Mouse (Mus musculus) CD4-positive, CD25-positive, alpha-beta regulatory T cell, adult 2 months (primary cell): Measurements from ENCODE around the gene Abraxas1.

ENCODE experiments used
- DNase-seq: peaks from one replicate; pipeline ENCODE4 v3.0.0-alpha.2; 2012; ENCODE audit warnings: low read depth, low spot score

Abraxas1 gene

DNA sequence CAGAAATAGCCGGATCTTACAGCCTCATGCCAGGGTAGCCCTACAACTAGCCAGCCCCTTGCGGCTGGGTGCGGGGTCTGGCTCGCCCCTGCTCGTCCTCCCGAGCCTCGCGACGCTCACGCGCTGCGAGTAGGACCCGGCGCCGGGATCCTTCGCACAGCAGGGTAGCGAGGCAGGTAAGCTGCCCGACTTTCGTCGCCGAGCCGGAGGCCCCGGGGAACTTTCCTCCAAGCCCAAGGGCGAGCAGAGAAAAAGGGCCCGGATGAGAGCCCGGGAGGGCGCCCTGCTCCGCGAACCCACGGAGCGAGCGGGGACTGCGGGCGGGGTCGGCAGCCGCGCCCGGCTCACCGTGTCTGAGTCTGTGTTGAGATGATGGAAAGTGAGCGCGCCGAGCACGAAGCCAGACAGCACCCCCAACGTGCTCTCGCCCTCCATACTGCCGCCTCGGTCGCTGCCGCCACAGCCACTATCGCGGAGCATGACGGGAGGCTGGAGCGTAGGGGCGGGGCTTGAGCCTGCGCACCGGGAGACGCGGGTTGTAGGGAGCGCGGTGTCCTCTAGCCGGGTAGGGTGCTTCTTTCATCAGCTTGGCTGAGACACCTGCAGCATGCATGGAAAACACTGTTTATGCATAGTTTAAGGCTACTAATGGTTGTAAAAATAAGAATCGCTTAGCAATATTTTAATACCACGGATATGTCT, at the start of gene Abraxas1:
Abraxas1 (minus strand) TSS at position 483 of the 702 bp plus-strand sequence.
- DNase-seq = peak; percentile 92

DNA sequence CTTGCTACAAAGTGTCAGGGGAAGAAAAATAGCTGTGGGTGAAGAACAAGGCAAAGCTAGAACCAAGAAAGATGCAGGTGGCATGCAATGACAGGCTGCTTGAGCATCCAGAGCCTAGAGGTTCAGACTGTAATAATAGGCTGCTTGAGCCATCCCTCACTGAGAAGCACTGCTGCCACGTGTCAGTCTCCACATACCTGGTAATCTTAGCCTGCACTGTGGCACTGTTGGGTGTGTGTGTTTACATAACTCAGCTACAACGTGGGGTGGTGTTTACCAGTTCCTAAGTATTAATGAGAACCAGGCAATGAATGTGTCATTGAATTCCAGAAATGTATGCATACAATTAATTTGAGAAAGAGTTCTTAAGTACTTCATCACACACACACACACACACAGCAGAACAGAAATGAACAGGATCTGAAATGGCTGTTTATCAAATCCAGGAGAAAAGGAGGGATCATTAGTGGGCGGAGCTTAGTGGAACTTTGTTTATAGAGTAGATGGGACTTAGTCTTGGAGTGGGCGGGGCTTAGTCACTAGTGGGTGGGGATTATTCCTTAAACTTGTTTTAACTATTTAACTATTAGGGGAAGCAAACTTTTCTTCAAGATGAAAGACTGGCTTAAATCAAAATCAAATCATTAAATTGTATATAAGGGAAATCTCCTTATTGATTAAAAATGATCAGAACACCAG, 48.6 kb upstream of the Abraxas1 start:
- DNase-seq = no peak

DNA sequence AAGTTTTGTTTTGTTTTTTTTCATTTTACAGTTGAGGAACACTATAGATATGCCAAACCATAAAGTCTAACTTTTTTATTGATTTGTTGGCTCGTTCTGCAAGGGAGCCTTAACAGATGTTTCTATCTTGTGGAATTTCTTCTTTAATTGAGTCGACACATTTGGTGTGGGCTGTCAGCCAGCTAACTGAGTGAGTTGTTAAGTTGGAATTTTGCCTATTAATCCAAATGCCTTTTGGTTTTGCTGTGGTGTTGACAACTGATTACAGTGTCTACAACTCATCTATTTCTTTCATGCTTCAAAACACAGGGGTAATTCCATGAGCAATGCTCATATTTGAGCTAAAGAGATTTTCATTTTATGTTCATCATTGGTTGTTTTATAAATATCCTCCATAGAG, 45.4 kb upstream of the Abraxas1 start:
- DNase-seq = no peak

DNA sequence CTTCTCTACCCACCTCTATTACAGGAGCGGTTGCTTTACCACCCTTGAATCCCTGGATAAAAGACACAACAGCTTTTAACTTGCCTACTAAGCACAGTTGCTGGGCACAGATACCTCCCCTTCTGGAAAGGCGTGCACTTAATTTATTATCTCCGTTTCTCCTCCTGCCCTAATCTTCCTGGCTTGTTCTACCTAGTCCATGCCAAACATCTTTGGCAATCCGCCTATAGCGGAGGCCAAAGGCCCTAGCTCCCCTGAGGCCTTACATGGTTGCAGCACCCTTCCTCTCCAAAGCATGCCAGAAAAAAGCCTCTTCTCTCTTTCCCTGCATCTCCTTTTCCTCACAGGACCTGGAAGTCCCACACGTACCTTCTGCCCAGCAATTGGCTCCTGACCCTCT, 43.7 kb upstream of the Abraxas1 start:
- no peak for DNase-seq

DNA sequence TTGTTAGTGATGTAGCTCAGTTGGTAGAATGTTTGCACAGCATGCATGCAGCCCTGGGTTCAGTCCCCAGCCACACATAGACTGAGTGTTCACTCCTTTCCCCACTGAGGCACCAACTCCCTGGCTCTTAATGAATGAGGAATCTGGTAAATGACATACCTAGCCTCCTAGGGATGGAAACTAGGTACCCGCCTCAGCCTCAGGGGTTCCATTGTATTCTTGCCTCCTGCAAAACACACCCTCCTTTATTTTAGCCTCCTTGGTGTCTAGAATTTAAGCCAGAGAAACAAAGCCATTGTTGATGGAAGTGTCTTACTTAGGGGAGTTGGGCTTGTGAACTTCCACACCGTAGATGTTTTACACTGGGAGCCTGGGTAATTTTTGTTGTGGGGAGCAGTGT, 42.3 kb upstream of the Abraxas1 start:
- no peak for DNase-seq

- no peak for DNase-seq
Measured at GRCm38 (mm10) chr5:100861811-100862210, 41.0 kb upstream of the Abraxas1 start.

DNA sequence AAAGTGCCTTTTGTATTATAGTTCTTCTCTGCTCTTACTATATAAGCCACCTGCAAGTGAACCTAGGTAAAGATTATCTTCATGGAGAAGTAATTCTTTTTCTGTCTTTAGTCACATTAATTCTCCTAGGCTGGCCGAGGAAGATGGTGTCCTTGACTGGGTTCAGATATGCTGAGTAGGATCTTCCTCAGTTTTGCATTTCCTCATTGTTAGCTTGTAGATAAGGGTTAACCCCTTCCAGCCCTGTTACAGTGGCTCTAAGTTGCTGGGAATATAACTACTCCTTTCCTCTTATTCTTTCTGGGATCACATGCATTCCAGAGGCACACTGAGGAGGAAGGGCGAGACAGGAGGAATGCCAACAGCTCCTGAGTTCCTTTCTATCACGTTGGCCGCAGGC, 40.4 kb upstream of the Abraxas1 start:
- DNase-seq = no peak

GRCm38 (mm10) chr5:100860417-100861053, 39.8 kb upstream of the Abraxas1 start:
- DNase-seq = no peak

DNA sequence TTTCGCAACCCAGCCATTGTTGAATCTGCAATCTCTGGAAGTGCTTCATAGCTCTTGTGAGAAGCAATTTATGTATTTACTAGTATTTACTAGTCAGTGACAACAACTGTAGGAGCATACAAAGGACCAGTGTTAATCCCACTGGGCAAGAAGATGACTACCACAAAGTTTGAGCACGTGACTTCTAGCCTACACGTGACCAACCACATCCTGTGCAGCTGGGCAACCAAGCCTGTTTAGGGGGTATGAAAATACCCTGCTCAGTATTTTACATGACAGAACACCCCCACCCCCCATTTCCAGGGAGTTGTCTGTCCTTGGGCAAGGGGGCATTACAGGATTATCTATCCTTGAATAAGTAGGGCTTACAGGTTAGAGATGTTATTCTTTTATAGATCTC, 35.8 kb upstream of the Abraxas1 start:
- peak; percentile 10 for DNase-seq

DNA sequence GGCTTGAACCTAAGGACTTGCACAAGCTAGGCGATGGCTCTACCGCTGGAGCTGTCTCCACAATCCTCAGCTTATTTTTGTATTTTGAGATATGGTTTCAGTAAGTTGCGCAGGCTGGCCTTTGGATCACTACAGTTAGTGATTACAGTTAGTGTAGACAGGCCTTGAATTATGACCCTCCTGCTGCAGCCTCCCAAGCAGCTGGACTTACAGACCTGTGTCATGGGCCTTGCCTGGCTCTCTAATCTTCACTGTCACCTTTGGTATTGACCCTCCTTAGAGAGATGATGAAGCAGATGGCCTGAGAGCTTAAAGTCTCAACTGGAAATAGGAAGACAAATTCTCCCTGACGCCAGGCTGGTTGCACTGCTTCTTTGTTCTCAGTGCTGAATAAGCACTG, 33.2 kb upstream of the Abraxas1 start:
- DNase-seq = no peak

GRCm38 (mm10) chr5:100847143-100847542, 26.4 kb upstream of the Abraxas1 start:
- DNase-seq = no peak

DNA sequence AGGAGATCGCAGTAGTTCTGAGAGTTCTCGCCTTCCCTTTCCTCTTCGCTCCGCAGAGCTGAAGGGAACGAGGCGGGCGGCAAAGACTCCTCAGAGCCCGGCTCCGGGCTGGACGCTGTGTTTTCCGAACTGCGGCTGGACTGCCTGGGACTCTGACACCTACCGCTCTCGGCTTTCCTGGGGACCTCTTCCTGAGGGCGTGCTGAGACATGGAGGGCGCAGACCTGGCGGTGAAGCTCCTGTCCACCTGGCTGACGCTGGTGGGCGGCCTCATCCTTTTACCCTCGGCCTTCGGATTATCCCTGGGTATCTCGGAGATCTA, 25.8 kb upstream of the Abraxas1 start:
- no peak for DNase-seq

- peak; percentile 74 for DNase-seq
Measured at GRCm38 (mm10) chr5:100845848-100846598, 25.3 kb upstream of the Abraxas1 start.

- DNase-seq = peak; percentile 38
Measured at GRCm38 (mm10) chr5:100845485-100845847, 24.7 kb upstream of the Abraxas1 start, which contains the start of gene Gpat3. TSS of gene Gpat3 (plus strand) at chr5:100845713.

- no peak for DNase-seq
Measured at GRCm38 (mm10) chr5:100844485-100844884, 23.7 kb upstream of the Abraxas1 start.

GRCm38 (mm10) chr5:100837907-100838306, 17.1 kb upstream of the Abraxas1 start:
- no peak for DNase-seq

DNA sequence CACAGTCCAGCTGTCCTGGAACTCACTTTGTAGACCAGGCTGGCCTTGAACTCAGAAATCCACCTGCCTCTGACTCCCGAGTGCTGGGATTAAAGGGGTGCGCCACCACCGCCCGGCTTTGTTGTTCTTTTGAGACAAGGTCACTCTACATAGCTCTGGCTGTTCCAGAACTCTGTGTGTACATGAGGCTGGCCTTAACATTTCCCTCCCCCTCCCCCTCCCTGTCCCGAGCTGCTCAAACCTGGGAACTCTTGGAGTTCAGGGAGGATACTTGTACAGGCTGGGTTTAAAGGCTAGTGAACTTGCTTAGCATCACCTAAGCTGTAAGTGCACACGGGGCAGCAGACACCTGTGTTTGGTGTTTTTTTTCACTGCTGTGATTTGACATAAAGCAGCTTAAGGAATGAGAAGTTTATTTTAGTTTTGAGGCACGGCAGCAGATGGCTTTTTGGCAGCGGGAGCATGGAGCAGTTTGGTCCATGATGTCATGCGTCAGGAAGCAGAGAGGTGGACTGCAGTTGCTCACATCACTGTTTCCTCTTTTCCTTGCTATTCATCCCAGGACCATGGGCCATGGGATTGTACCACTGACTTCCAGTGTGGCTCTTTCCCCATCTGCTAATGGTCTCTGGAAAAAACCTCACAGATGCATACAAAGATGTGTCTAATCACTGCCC, 15.2 kb upstream of the Abraxas1 start:
- no peak for DNase-seq

- no peak for DNase-seq
Measured at GRCm38 (mm10) chr5:100833841-100834240, 13.1 kb upstream of the Abraxas1 start.

- DNase-seq = no peak
Measured at GRCm38 (mm10) chr5:100832680-100833079, 11.9 kb upstream of the Abraxas1 start.

DNA sequence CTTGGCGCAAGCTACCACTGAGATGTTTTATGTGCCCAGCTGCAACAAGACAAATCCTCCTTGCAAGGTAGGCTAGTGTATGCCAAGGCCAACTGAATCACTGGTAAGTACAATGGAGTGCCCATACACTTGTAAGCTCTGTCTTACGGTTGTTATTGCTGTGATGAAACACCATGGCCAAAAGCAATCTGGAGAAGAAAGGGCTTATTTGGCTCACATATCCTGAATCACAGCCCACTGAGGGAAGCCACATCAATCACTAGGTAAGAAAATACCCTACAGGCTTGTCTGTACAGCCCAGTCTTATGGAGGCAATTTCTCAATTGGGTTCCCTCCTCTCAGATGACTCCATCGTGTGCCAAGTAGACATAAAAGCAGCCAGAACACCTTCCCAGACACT, 7.9 kb upstream of the Abraxas1 start:
- no peak for DNase-seq

DNA sequence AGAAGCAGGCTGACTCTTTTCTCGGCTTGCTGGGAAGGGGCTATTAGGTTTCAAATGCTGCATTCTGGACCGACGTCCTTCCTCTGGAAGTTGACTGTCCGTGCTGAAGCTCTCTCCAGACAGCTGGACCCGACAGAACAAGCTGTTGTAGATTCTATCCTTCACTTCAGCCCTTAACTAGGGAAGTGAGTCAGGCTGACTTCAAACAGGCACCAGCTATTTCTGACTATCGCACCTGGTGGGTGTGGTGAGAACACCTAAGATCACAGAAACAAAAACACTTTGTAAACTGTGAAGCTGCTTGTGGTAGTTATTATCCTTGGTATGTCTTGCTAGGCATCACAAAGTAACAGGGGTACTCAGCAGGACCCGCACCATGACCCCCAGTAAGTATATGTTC, 5.8 kb upstream of the Abraxas1 start:
- no peak for DNase-seq

DNA sequence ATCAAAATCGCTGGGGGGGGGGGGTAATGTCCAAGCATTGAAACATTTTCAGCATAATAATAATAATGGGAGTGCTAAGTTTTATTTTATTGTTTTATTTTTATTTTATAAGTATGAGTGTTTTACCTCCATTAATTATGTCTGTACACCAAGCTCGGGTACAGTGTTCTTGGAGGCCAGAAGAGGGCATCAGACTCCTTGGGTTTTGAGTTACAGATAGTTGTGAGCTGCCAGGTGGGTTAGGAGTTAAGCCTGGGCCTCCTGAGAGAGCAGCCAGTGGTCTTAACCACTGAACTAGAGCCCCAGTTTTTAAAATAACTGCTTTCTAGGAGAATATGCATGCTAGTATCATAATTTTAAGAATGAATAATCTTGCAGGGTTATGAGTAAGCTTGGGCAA, 5.2 kb upstream of the Abraxas1 start:
- DNase-seq = peak; percentile 56
